Mouse (Mus musculus): Measurements from ENCODE around the gene Cyp4v3. TPM values are rescaled to one million over a fixed set of nuclear protein-coding genes. Genes with fewer than 3 reads are reported as not detected.

The Cyp4v3 gene
- total RNA-seq, 1 experiment = 0.27 TPM

DNA sequence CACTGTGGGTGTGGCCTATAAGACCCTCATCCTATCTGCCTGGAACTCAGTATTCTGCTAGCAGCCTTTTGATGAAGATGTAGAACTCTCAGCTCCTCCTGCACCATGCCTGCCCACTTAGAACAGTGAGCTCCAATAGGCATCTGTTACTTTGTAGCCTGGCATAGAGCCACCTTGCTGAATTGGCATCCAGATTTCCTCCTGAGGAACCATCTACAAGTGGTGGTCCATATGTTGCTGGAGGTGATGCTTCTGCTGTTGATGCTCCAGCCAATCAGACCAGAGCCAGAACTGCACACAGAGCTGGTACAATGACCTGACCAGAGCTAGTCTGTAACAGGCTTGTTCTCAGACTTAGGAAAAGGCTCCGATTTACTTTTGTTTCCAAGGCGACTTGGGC is 41.2 kb downstream of the Cyp4v3 start:
- TF ChIP-seq MAFK (IDR thresholded peaks at IDR 0.05; ENCODE audit: insufficient read depth, low read depth, low read length) (no peak), ZC3H11A (IDR thresholded peaks at IDR 0.05; ENCODE audit: borderline replicate concordance, low read depth, low read length) (no peak), ZNF384 (IDR thresholded peaks at IDR 0.05; ENCODE audit: low read depth, low read length) (no peak), CHD2 (IDR thresholded peaks at IDR 0.05; ENCODE audit: low read depth, low read length) (no peak), HCFC1 (IDR thresholded peaks at IDR 0.05; ENCODE audit: borderline replicate concordance, insufficient read depth, low read length) (no peak)
- H3K4me3 ChIP-seq (ENCODE audit: insufficient read depth in 1 of 2, low read depth in 1 of 2, low read length in 2 of 2, poor library complexity in 1 of 2, severe bottlenecking in 1 of 2) = no peak overlapping the region
- in situ Hi-C loops (cut with MboI; ENCODE audit: low sequenced_read_pairs in 2 of 2, unreplicated experiment in 2 of 2) = no loop called here
- no peak for DNase-seq (ENCODE audit: low read depth, low spot score)
- H3K27ac ChIP-seq (ENCODE audit: insufficient read depth, low read depth, low read length, poor library complexity, severe bottlenecking) = no peak overlapping the region
- H3K9me3 ChIP-seq (ENCODE audit: control insufficient read depth, insufficient read depth, low read depth, low read length) = no peaks in the 10 kb centered on the region
- no peak overlapping the region for H3K9ac ChIP-seq (ENCODE audit: insufficient read depth, low read depth, low read length, poor library complexity, severe bottlenecking)
- no peaks in the 10 kb centered on the region for H3K4me1 ChIP-seq (ENCODE audit: control insufficient read depth in 2 of 2, insufficient read depth in 2 of 2, low read length in 2 of 2, poor library complexity in 1 of 2)
- H3K36me3 ChIP-seq (ENCODE audit: control insufficient read depth, insufficient read depth, low read length, poor library complexity, severe bottlenecking) = no peaks in the 10 kb centered on the region

DNA sequence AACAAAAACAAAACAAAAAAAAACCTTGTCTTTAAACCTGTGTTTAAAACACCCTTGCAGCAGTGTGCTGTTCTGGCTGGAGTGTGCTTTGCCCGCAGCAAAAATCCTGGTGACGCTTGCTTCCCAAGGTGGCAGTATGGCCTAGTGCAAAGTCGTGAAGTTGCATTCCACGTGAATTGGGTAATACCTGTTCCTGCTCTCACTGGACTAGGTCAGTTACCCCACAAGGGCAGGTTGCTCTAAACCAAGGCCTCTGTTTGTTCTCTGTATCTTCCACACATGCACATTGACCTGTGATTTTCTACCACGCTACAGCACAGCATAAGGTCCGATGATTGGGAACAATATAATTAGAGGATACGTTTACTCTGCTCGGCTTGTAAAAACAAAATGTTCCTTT is 51.4 kb downstream of the Cyp4v3 start:
- H3K4me3 ChIP-seq (ENCODE audit: insufficient read depth in 1 of 2, low read depth in 1 of 2, low read length in 2 of 2, poor library complexity in 1 of 2, severe bottlenecking in 1 of 2) = no peak overlapping the region
- no peaks in the 10 kb centered on the region for H3K4me1 ChIP-seq (ENCODE audit: control insufficient read depth in 2 of 2, insufficient read depth in 2 of 2, low read length in 2 of 2, poor library complexity in 1 of 2)
- no peaks in the 10 kb centered on the region for H3K36me3 ChIP-seq (ENCODE audit: control insufficient read depth, insufficient read depth, low read length, poor library complexity, severe bottlenecking)
- no peak overlapping the region for H3K9ac ChIP-seq (ENCODE audit: insufficient read depth, low read depth, low read length, poor library complexity, severe bottlenecking)
- no peak for DNase-seq (ENCODE audit: low read depth, low spot score)
- H3K27ac ChIP-seq (ENCODE audit: insufficient read depth, low read depth, low read length, poor library complexity, severe bottlenecking) = no peak overlapping the region
- TF ChIP-seq HCFC1 (IDR thresholded peaks at IDR 0.05; ENCODE audit: borderline replicate concordance, insufficient read depth, low read length) (no peak), CHD2 (IDR thresholded peaks at IDR 0.05; ENCODE audit: low read depth, low read length) (no peak), ZNF384 (IDR thresholded peaks at IDR 0.05; ENCODE audit: low read depth, low read length) (no peak), ZC3H11A (IDR thresholded peaks at IDR 0.05; ENCODE audit: borderline replicate concordance, low read depth, low read length) (no peak), MAFK (IDR thresholded peaks at IDR 0.05; ENCODE audit: insufficient read depth, low read depth, low read length) (no peak)
- no peaks in the 10 kb centered on the region for H3K9me3 ChIP-seq (ENCODE audit: control insufficient read depth, insufficient read depth, low read depth, low read length)
- in situ Hi-C loops (cut with MboI; ENCODE audit: low sequenced_read_pairs in 2 of 2, unreplicated experiment in 2 of 2) = no loop called here

DNA sequence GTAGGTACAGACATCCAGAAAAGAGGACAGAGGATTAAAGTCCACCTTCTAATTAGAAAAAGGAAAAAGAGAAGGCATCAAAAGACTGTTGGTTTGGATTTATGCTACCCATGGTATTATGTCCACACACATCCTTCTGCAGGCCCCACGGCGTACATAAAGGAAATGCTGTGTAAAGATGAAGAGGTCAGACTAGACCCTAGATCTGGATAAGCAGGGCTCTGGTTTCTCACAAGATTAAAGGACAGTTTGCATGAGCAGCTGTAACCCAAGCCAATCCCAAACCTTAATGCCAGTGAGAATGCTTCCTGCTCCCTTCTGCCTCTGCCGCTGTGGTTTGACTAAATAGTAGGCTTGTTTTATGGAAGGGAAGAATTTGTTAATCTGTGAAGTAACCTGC is 55.6 kb downstream of the Cyp4v3 start:
- H3K4me1 ChIP-seq (ENCODE audit: control insufficient read depth in 2 of 2, insufficient read depth in 2 of 2, low read length in 2 of 2, poor library complexity in 1 of 2) = no peaks in the 10 kb centered on the region
- no peak overlapping the region for H3K9ac ChIP-seq (ENCODE audit: insufficient read depth, low read depth, low read length, poor library complexity, severe bottlenecking)
- no peak for DNase-seq (ENCODE audit: low read depth, low spot score)
- no peaks in the 10 kb centered on the region for H3K36me3 ChIP-seq (ENCODE audit: control insufficient read depth, insufficient read depth, low read length, poor library complexity, severe bottlenecking)
- H3K4me3 ChIP-seq (ENCODE audit: insufficient read depth in 1 of 2, low read depth in 1 of 2, low read length in 2 of 2, poor library complexity in 1 of 2, severe bottlenecking in 1 of 2) = no peak overlapping the region
- in situ Hi-C loops (cut with MboI; ENCODE audit: low sequenced_read_pairs in 2 of 2, unreplicated experiment in 2 of 2) = no loop called here
- no peaks in the 10 kb centered on the region for H3K9me3 ChIP-seq (ENCODE audit: control insufficient read depth, insufficient read depth, low read depth, low read length)
- TF ChIP-seq HCFC1 (IDR thresholded peaks at IDR 0.05; ENCODE audit: borderline replicate concordance, insufficient read depth, low read length) (no peak), ZC3H11A (IDR thresholded peaks at IDR 0.05; ENCODE audit: borderline replicate concordance, low read depth, low read length) (no peak), CHD2 (IDR thresholded peaks at IDR 0.05; ENCODE audit: low read depth, low read length) (no peak), MAFK (IDR thresholded peaks at IDR 0.05; ENCODE audit: insufficient read depth, low read depth, low read length) (no peak), ZNF384 (IDR thresholded peaks at IDR 0.05; ENCODE audit: low read depth, low read length) (no peak)
- no peak overlapping the region for H3K27ac ChIP-seq (ENCODE audit: insufficient read depth, low read depth, low read length, poor library complexity, severe bottlenecking)

DNA sequence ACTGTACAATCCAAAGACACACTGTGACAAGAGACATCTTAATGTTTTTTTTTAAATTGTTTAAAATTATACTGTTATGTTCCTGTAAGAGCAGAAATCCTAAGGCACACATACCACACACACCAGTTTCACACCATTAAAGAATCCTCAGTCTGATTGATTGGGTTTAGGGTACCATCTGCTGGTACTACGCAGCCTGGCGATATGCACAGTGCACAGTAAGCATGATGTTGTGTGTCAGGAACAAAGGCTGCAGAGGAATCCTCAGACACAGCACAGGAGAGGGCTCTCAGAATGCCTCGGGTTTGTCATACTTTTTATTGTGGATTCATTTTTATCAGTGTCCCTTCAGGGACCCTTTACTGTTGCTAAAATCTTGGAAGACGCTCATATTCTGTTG is 58.7 kb downstream of the Cyp4v3 start:
- Histone ChIP-seq H3K4me1 (ENCODE audit: control insufficient read depth in 2 of 2, insufficient read depth in 2 of 2, low read length in 2 of 2, poor library complexity in 1 of 2) (no peaks in the 10 kb centered on the region), H3K9ac (ENCODE audit: insufficient read depth, low read depth, low read length, poor library complexity, severe bottlenecking) (no peak overlapping the region), H3K27ac (ENCODE audit: insufficient read depth, low read depth, low read length, poor library complexity, severe bottlenecking) (no peak overlapping the region), H3K9me3 (ENCODE audit: control insufficient read depth, insufficient read depth, low read depth, low read length) (no peaks in the 10 kb centered on the region), H3K36me3 (ENCODE audit: control insufficient read depth, insufficient read depth, low read length, poor library complexity, severe bottlenecking) (no peaks in the 10 kb centered on the region), H3K4me3 (ENCODE audit: insufficient read depth in 1 of 2, low read depth in 1 of 2, low read length in 2 of 2, poor library complexity in 1 of 2, severe bottlenecking in 1 of 2) (no peak overlapping the region)
- DNase-seq (ENCODE audit: low read depth, low spot score) = no peak
- in situ Hi-C loops (cut with MboI; ENCODE audit: low sequenced_read_pairs in 2 of 2, unreplicated experiment in 2 of 2) = no loop called here
- no peak for TF ChIP-seq MAFK (IDR thresholded peaks at IDR 0.05; ENCODE audit: insufficient read depth, low read depth, low read length)
- no peak for TF ChIP-seq ZNF384 (IDR thresholded peaks at IDR 0.05; ENCODE audit: low read depth, low read length)
- TF ChIP-seq HCFC1 (IDR thresholded peaks at IDR 0.05; ENCODE audit: borderline replicate concordance, insufficient read depth, low read length) = no peak
- no peak for TF ChIP-seq CHD2 (IDR thresholded peaks at IDR 0.05; ENCODE audit: low read depth, low read length)
- no peak for TF ChIP-seq ZC3H11A (IDR thresholded peaks at IDR 0.05; ENCODE audit: borderline replicate concordance, low read depth, low read length)

DNA sequence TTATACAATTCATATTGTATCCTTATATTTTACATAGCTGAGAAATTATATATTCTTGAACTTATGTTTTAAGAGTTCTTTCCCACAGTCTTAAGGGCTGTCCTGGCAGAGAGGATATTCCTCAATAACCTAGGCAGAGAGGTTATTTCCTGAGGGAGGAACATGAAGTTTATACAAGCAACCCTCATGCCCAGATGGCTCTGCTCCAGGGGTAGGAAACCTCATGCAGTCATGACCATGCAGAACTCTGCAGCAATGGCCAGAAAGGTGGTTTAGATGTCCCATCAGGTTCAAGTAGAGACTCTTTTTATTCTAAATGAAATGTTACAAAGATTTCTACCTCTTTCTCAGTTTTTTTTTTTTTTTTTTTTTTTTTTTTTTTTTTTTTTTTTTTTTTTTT is 64.0 kb downstream of the Cyp4v3 start:
- TF ChIP-seq HCFC1 (IDR thresholded peaks at IDR 0.05; ENCODE audit: borderline replicate concordance, insufficient read depth, low read length) = no peak
- peak; percentile 88; the same call in 1 of the 2 replicates for TF ChIP-seq ZNF384 (IDR thresholded peaks at IDR 0.05; ENCODE audit: low read depth, low read length)
- TF ChIP-seq ZC3H11A (IDR thresholded peaks at IDR 0.05; ENCODE audit: borderline replicate concordance, low read depth, low read length) = no peak
- no peak for TF ChIP-seq MAFK (IDR thresholded peaks at IDR 0.05; ENCODE audit: insufficient read depth, low read depth, low read length)
- no peak for TF ChIP-seq CHD2 (IDR thresholded peaks at IDR 0.05; ENCODE audit: low read depth, low read length)
- peaks cover 0 to 3% of the 10 kb centered on the region in 2 experiments; a peak in 1 of 4 replicates for H3K4me1 ChIP-seq (ENCODE audit: control insufficient read depth in 2 of 2, insufficient read depth in 2 of 2, low read length in 2 of 2, poor library complexity in 1 of 2)
- no peak overlapping the region for H3K9ac ChIP-seq (ENCODE audit: insufficient read depth, low read depth, low read length, poor library complexity, severe bottlenecking)
- DNase-seq (ENCODE audit: low read depth, low spot score) = no peak
- in situ Hi-C loops (cut with MboI; ENCODE audit: low sequenced_read_pairs in 2 of 2, unreplicated experiment in 2 of 2) = no loop called here
- H3K27ac ChIP-seq (ENCODE audit: insufficient read depth, low read depth, low read length, poor library complexity, severe bottlenecking) = no peak overlapping the region
- H3K36me3 ChIP-seq (ENCODE audit: control insufficient read depth, insufficient read depth, low read length, poor library complexity, severe bottlenecking) = no peaks in the 10 kb centered on the region
- H3K9me3 ChIP-seq (ENCODE audit: control insufficient read depth, insufficient read depth, low read depth, low read length) = no peaks in the 10 kb centered on the region
- no peak overlapping the region for H3K4me3 ChIP-seq (ENCODE audit: insufficient read depth in 1 of 2, low read depth in 1 of 2, low read length in 2 of 2, poor library complexity in 1 of 2, severe bottlenecking in 1 of 2)

Measured in ES-E14 (cell line).